11 mouse cellular contexts compared by ENCODE assay signal in genomic region chr12:79858336-79858735, GRCm38 (mm10).
DNase-seq lines count a peak whose midpoint lies in the region; ATAC-seq lines count a peak whose summit lies in the region.
"Had no signal": no experiment of that assay in that cellular context is flagged by ENCODE, and none has a peak within 500 bp of the region (broad histone marks: within the 10 kb centered on the region; RNA-seq: fewer than 3 reads in every experiment).

No protein-coding gene starts in this region.

- H3K9me3 ChIP-seq in forebrain, embryonic 12.5 days, result no peaks in the 10 kb centered on the region
- H3K9me3 ChIP-seq in forebrain, embryonic 14.5 days (replicated peaks; ENCODE audit: control insufficient read depth, low read length), result no peaks in the 10 kb centered on the region
- H3K9me3 ChIP-seq in kidney, embryonic 15.5 days (replicated peaks), result no peaks in the 10 kb centered on the region; the same call in 1 of the 2 replicates

- no peak overlapping the region for H3K9ac ChIP-seq in forebrain, embryonic 12.5 days
- no peak overlapping the region for H3K9ac ChIP-seq in forebrain, embryonic 14.5 days (ENCODE audit: low read length)
- no peak overlapping the region for H3K9ac ChIP-seq in kidney, embryonic 15.5 days

- WGBS in forebrain, embryonic 12.5 days, result 78% methylated on average over 11 of the region's 11 CpGs
- 88% methylated on average over 11 of the region's 11 CpGs for WGBS in forebrain, embryonic 14.5 days
- WGBS in kidney, embryonic 15.5 days, result 78% methylated on average over 11 of the region's 11 CpGs

- H3K36me3 ChIP-seq in forebrain, embryonic 12.5 days (replicated peaks), result no peaks in the 10 kb centered on the region
- H3K36me3 ChIP-seq in forebrain, embryonic 14.5 days (ENCODE audit: control insufficient read depth, insufficient read depth, low read length), result no peaks in the 10 kb centered on the region
- H3K36me3 ChIP-seq in kidney, embryonic 15.5 days, result no peaks in the 10 kb centered on the region

- H3K27me3 ChIP-seq in forebrain, embryonic 12.5 days, result no peaks in the 10 kb centered on the region
- H3K27me3 ChIP-seq in forebrain, embryonic 14.5 days (replicated peaks; ENCODE audit: control insufficient read depth, insufficient read depth, low read length), result no peaks in the 10 kb centered on the region
- no peaks in the 10 kb centered on the region for H3K27me3 ChIP-seq in kidney, embryonic 15.5 days

- peaks cover 32% of the 10 kb centered on the region for H3K4me1 ChIP-seq in forebrain, embryonic 12.5 days
- peaks cover 9% of the 10 kb centered on the region for H3K4me1 ChIP-seq in forebrain, embryonic 14.5 days (ENCODE audit: control insufficient read depth, insufficient read depth, low read length)
- peaks cover 65% of the 10 kb centered on the region for H3K4me1 ChIP-seq in kidney, embryonic 15.5 days

- H3K4me2 ChIP-seq in forebrain, embryonic 12.5 days, result no peak overlapping the region
- no peak overlapping the region for H3K4me2 ChIP-seq in forebrain, embryonic 14.5 days (ENCODE audit: low read length)
- H3K4me2 ChIP-seq in kidney, embryonic 15.5 days, result no peak overlapping the region

- no peak for ATAC-seq in forebrain, embryonic 12.5 days (ENCODE audit: low FRiP score)
- ATAC-seq in forebrain, embryonic 14.5 days, result no peak
- no peak for ATAC-seq in kidney, embryonic 15.5 days (replicated peaks; ENCODE audit: low FRiP score)
- no peak for ATAC-seq in megakaryocyte-erythroid progenitor cell, adult 5-6 weeks (replicated peaks; ENCODE audit: low FRiP score, low TSS enrichment, poor library complexity, severe bottlenecking)

- no peak for DNase-seq in forebrain, embryonic 14.5 days (ENCODE audit: low spot score)
- DNase-seq in kidney, postnatal 36 days, result no peak
- DNase-seq in urinary bladder, adult 2 months (ENCODE audit: low spot score), result peak; percentile 20
- DNase-seq in urinary bladder, postnatal 36 days (ENCODE audit: low spot score in 2 of 2), result no peak
- peak; percentile 40 for DNase-seq in testis, postnatal 10 days (ENCODE audit: low spot score)
- DNase-seq: cerebellum, adult 9-10 months; thymus, postnatal 25 days had no signal

- H3K4me3 ChIP-seq in forebrain, embryonic 12.5 days (replicated peaks), result no peak overlapping the region
- H3K4me3 ChIP-seq in forebrain, embryonic 14.5 days (ENCODE audit: low read depth, low read length), result no peak overlapping the region
- no peak overlapping the region for H3K4me3 ChIP-seq in kidney, embryonic 15.5 days (replicated peaks)

- H3K27ac ChIP-seq in forebrain, embryonic 12.5 days, result peak overlapping the region; percentile 84
- no peak overlapping the region for H3K27ac ChIP-seq in forebrain, embryonic 14.5 days (ENCODE audit: low read depth, low read length)
- H3K27ac ChIP-seq in kidney, embryonic 15.5 days, result peak overlapping the region; percentile 92; the same call in 1 of the 2 replicates
- H3K27ac ChIP-seq: kidney, postnatal 0 days had no signal

Comparison
In these comparisons a context has a peak if more than half of its experiments do, and no peak if none do; other contexts are left out.
1. DNase-seq: peak in urinary bladder, adult 2 months (single experiment) and testis, postnatal 10 days (single experiment); none in forebrain, embryonic 14.5 days (single experiment), kidney, postnatal 36 days (0 of 2) and urinary bladder, postnatal 36 days (0 of 2).